Mouse (Mus musculus): Measurements from ENCODE around the gene Tbc1d17. TPM values are rescaled to one million over a fixed set of nuclear protein-coding genes. Genes with fewer than 3 reads are reported as not detected.

The Tbc1d17 gene
- polyA plus RNA-seq (2012), result 64.8 and 67.6 TPM in 2 replicates

GRCm38 (mm10) chr7:44848561-44849415 lies at the start of gene Tbc1d17, which contains the start of gene Akt1s1:
Tbc1d17 (minus strand) TSS chr7:44849079.
Akt1s1 (plus strand) TSS chr7:44848991.

GRCm38 (mm10) chr7:44895593-44896434 lies 46.9 kb upstream of the Tbc1d17 start, which contains the start of gene Fuz:
Fuz (plus strand) TSS chr7:44896079.

DNA sequence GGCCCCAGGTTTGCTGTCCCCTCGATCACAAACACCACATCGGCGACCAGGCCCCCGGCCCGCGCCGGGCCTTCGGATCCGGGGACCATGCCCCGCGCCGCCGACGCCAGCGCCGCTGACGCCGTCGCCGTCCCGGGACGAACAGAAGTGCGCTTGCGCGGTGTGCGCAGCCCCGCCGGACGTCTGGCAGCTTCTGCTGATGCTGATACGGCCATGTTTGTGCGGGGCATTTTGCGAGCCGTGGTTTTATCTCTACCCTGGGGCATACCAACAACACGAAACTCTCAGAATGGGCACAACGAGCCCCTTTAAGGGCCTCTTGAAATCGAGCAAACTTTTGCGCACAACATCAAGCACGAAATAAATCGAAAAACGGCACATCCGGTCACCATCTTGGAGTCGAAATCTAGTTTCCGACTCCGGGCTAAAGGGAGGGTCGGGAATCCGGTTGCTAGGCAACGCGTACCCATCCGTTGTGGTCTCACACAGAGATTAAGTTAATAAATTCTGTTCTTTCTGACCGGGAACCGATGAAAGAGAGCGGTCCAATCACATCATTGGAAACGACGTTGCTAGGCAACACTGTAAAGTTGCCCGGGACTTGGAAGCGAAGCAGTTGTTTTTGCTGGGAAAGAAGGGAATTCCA lies 43.5 kb upstream of the Tbc1d17 start, which contains the start of gene Med25:
Med25 (minus strand) TSS at position 437 of the 646 bp plus-strand sequence.

GRCm38 (mm10) chr7:44869697-44870528 lies 21.0 kb upstream of the Tbc1d17 start, which contains the start of gene Ptov1:
Ptov1 (minus strand) TSS chr7:44869788.

DNA sequence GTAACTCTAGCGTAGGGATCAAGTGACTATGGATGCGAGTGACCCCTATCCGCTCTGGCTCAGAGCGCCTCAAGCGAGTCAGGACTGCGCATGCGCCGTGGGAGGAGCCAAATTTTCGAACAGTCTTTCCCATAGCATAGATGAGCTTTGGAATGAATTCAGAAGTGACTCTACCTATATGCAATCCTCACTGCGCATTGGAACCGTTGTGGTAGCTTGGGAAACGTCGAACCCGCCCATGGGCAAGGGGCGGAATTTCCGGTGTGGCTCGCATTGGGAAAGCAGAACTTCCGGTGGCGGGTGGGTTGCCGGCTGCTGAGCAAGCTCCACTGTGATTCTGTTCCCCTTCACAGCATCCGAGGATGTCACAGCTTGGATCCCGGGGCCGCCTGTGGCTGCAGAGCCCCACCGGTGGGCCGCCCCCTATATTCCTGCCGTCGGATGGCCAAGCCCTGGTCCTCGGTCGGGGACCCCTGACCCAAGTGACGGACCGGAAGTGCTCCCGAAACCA lies 8.2 kb upstream of the Tbc1d17 start, which contains the start of gene Pnkp:
Pnkp (plus strand) TSS at position 98 of the 511 bp plus-strand sequence.

DNA sequence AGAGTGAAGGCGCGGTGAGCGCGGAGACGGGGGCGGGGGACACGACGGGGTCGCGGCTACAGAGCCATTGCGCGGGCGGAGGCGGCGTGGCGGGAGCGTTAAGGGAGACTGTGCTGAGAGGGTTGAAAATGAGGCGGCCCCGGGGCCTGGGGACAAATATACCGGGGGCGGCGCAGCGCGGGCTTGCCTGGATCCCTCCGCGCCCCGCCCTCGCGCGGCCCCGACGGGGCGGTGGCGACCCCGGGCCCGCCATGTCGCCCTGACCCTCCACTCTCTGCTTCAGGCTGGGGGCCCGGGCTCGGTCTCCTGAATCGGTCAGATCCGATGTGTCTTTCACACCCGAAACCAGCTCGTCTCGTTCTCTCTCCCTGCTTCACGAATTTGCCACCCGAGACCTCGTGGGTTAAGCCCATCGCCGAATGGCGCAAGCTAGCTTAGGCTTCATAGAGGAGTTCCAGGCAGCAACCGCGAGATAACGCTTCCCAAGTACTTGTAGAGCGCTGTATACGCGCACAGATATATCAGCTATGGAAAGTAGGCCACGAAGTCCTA lies 32.3 kb downstream of the Tbc1d17 start, which contains the start of gene Atf5:
Atf5 (minus strand) TSS at position 189 of the 552 bp plus-strand sequence.

GRCm38 (mm10) chr7:44815721-44816469 lies 33.0 kb downstream of the Tbc1d17 start, which contains the start of the genes Nup62 and Il4i1:
Nup62 (plus strand) TSS chr7:44816088.
Il4i1 (plus strand) TSS chr7:44816387.

Other genes with a start within 250 kb of the Tbc1d17 start
- gene Myh14, start 178.2 kb downstream of the Tbc1d17 start, polyA plus RNA-seq (2012), result 0.20 and 0.25 TPM in 2 replicates
- not detected in 2 replicates for gene Izumo2, start 140.3 kb downstream of the Tbc1d17 start, polyA plus RNA-seq (2012)
- gene Vrk3, start 100.7 kb downstream of the Tbc1d17 start, polyA plus RNA-seq (2012), result 93.7 and 100 TPM in 2 replicates
- 0.17 and 0.26 TPM in 2 replicates for gene Zfp473, start 98.0 kb downstream of the Tbc1d17 start, polyA plus RNA-seq (2012)
- 117 and 122 TPM in 2 replicates for gene Nup62, start 33.0 kb downstream of the Tbc1d17 start, polyA plus RNA-seq (2012)
- 1.3 and 1.7 TPM in 2 replicates for gene Il4i1, start 32.7 kb downstream of the Tbc1d17 start, polyA plus RNA-seq (2012)
- 52.4 and 55.2 TPM in 2 replicates for gene Atf5, start 32.4 kb downstream of the Tbc1d17 start, polyA plus RNA-seq (2012)
- gene Akt1s1, start 88 bp downstream of the Tbc1d17 start, polyA plus RNA-seq (2012), result 312 and 349 TPM in 2 replicates
- 86.0 and 118 TPM in 2 replicates for gene Pnkp, start 8.1 kb upstream of the Tbc1d17 start, polyA plus RNA-seq (2012)
- gene Ptov1, start 20.7 kb upstream of the Tbc1d17 start, polyA plus RNA-seq (2012), result 237 and 280 TPM in 2 replicates
- 336 and 362 TPM in 2 replicates for gene Med25, start 43.6 kb upstream of the Tbc1d17 start, polyA plus RNA-seq (2012)
- 67.0 and 68.3 TPM in 2 replicates for gene Fuz, start 47.0 kb upstream of the Tbc1d17 start, polyA plus RNA-seq (2012)
- gene Ap2a1, start 80.4 kb upstream of the Tbc1d17 start, polyA plus RNA-seq (2012), result 121 TPM in 2 replicates
- gene Tsks, start 94.1 kb upstream of the Tbc1d17 start, polyA plus RNA-seq (2012), result 0.04 and 0.15 TPM in 2 replicates
- gene Cpt1c, start 125.8 kb upstream of the Tbc1d17 start, polyA plus RNA-seq (2012), result 1.3 and 2.1 TPM in 2 replicates
- 133 and 160 TPM in 2 replicates for gene Prmt1, start 137.5 kb upstream of the Tbc1d17 start, polyA plus RNA-seq (2012)
- 112 and 119 TPM in 2 replicates for gene Irf3, start 148.6 kb upstream of the Tbc1d17 start, polyA plus RNA-seq (2012)
- gene Bcl2l12, start 149.6 kb upstream of the Tbc1d17 start, polyA plus RNA-seq (2012), result 131 and 163 TPM in 2 replicates
- gene Scaf1, start 167.3 kb upstream of the Tbc1d17 start, polyA plus RNA-seq (2012), result 185 and 198 TPM in 2 replicates
- gene Rras, start 168.9 kb upstream of the Tbc1d17 start, polyA plus RNA-seq (2012), result 4.0 TPM in 2 replicates
- 95.4 and 117 TPM in 2 replicates for gene Prr12, start 203.8 kb upstream of the Tbc1d17 start, polyA plus RNA-seq (2012)
- 144 and 165 TPM in 2 replicates for gene Nosip, start 213.3 kb upstream of the Tbc1d17 start, polyA plus RNA-seq (2012)
- gene Prrg2, start 213.6 kb upstream of the Tbc1d17 start, polyA plus RNA-seq (2012), result 38.8 and 40.5 TPM in 2 replicates
- 36.5 and 65.0 TPM in 2 replicates for gene Rcn3, start 243.1 kb upstream of the Tbc1d17 start, polyA plus RNA-seq (2012)